Mouse (Mus musculus) c-Kit-positive CD71-positive TER-119-negative erythroid progenitor cells, embryonic 14.5 days (primary cell): ENCODE measurements at regions not wholly inside any gene's neighbourhood (a gene's known extent, or its start where the extent isn't known, plus 50 kb on each side); places are given as distances from the start of the nearest gene placed in this dataset.

Source experiments
- DNase-seq: peaks from one replicate; pipeline ENCODE4 v3.0.0-alpha.2; 2013; ENCODE audit warnings: low read depth

- no peak for DNase-seq
These were observed 396.5 kb downstream of the Tns1 start for GRCm38 (mm10) chr1:73727781-73728180.

GRCm38 (mm10) chr1:73726658-73727057 is 397.6 kb downstream of the Tns1 start:
- no peak for DNase-seq

- no peak for DNase-seq
These were observed 398.8 kb downstream of the Tns1 start for GRCm38 (mm10) chr1:73725486-73725885.

- no peak for DNase-seq
These were observed 399.7 kb downstream of the Tns1 start for GRCm38 (mm10) chr1:73724551-73724950.

GRCm38 (mm10) chr1:73721486-73722225 is 402.6 kb downstream of the Tns1 start:
- no peak for DNase-seq

GRCm38 (mm10) chr1:73718421-73718820 is 405.8 kb downstream of the Tns1 start:
- no peak for DNase-seq

- DNase-seq: no peak
These were observed 406.8 kb downstream of the Tns1 start for GRCm38 (mm10) chr1:73717401-73717800.

GRCm38 (mm10) chr1:73716901-73717300 is 407.3 kb downstream of the Tns1 start:
- DNase-seq: no peak

GRCm38 (mm10) chr1:73715571-73715970 is 408.7 kb downstream of the Tns1 start:
- no peak for DNase-seq

GRCm38 (mm10) chr1:73702428-73702842 is 421.8 kb downstream of the Tns1 start:
- DNase-seq: no peak

GRCm38 (mm10) chr1:73693537-73693936 is 430.7 kb downstream of the Tns1 start:
- DNase-seq: no peak

GRCm38 (mm10) chr1:73685734-73686133 is 438.5 kb downstream of the Tns1 start:
- no peak for DNase-seq

GRCm38 (mm10) chr1:73685066-73685465 is 439.2 kb downstream of the Tns1 start:
- DNase-seq: no peak

- DNase-seq: no peak
These were observed 440.1 kb downstream of the Tns1 start for GRCm38 (mm10) chr1:73684166-73684565.

GRCm38 (mm10) chr1:73683132-73683888 is 440.9 kb downstream of the Tns1 start:
- DNase-seq: no peak

GRCm38 (mm10) chr1:73681697-73682096 is 442.6 kb downstream of the Tns1 start:
- no peak for DNase-seq

- DNase-seq: no peak
These were observed 443.4 kb downstream of the Tns1 start for GRCm38 (mm10) chr1:73680829-73681228.

GRCm38 (mm10) chr1:73673851-73674235 is 450.4 kb downstream of the Tns1 start:
- DNase-seq: no peak

- no peak for DNase-seq
These were observed 450.9 kb downstream of the Tns1 start for GRCm38 (mm10) chr1:73673191-73673850.

- DNase-seq: no peak
These were observed 452.0 kb downstream of the Tns1 start for GRCm38 (mm10) chr1:73672239-73672638.

- no peak for DNase-seq
These were observed 455.6 kb downstream of the Tns1 start for GRCm38 (mm10) chr1:73668691-73669090.

GRCm38 (mm10) chr1:73663546-73663945 is 460.7 kb downstream of the Tns1 start:
- DNase-seq: no peak

- no peak for DNase-seq
These were observed 479.2 kb downstream of the Tns1 start for GRCm38 (mm10) chr1:73645011-73645410.
